Mouse (Mus musculus) limb, embryonic 14.5 days (tissue): Measurements from ENCODE around the gene Nup188. TPM values are rescaled to one million over a fixed set of nuclear protein-coding genes. Genes with fewer than 3 reads are reported as not detected.

Experiments
- ATAC-seq: fragments of 200-750 bp; cut with Nextera tagmentation; 2 replicates; pipeline ENCODE4 v1.8.0; 2017; ENCODE audit warnings: low read depth, moderate number of reproducible peaks, moderate TSS enrichment; ENCODE audit not compliant: low FRiP score
- DNase-seq: peaks from one replicate; pipeline ENCODE4 v3.0.0-alpha.2; 2015; ENCODE audit warnings: low spot score
- H3K27ac ChIP-seq: fragments of 300-500 bp; sonication (generic); replicated peaks from 2 replicates; pipeline ENCODE4 v1.5.1; 2014; ENCODE audit warnings: low read depth, mild to moderate bottlenecking, low read length, moderate library complexity, mixed read lengths
- H3K27me3 ChIP-seq: fragments of 300-500 bp; sonication (generic); 2 replicates; pipeline ENCODE4 v1.6.1; 2014; ENCODE audit warnings: low read length, mixed read lengths; ENCODE audit not compliant: control insufficient read depth, insufficient read depth
- H3K36me3 ChIP-seq: fragments of 300-500 bp; sonication (generic); 2 replicates; pipeline ENCODE4 v1.6.1; 2014; ENCODE audit warnings: mild to moderate bottlenecking, low read length, moderate library complexity, mixed read lengths; ENCODE audit not compliant: control insufficient read depth, insufficient read depth
- H3K4me1 ChIP-seq: fragments of 300-500 bp; sonication (generic); 2 replicates; pipeline ENCODE4 v1.6.1; 2014; ENCODE audit warnings: antibody characterized with exemption, low read length, mixed read lengths; ENCODE audit not compliant: control insufficient read depth, insufficient read depth
- H3K4me2 ChIP-seq: fragments of 300-500 bp; sonication (generic); replicated peaks from 2 replicates; pipeline ENCODE4 v1.6.1; 2014; ENCODE audit warnings: low read depth, mild to moderate bottlenecking, low read length, moderate library complexity; ENCODE audit not compliant: severe bottlenecking
- H3K4me3 ChIP-seq: fragments of 300-500 bp; sonication (generic); replicated peaks from 2 replicates; pipeline ENCODE4 v1.5.1; 2014; ENCODE audit warnings: low read length
- H3K9ac ChIP-seq: fragments of 300-500 bp; sonication (generic); 2 replicates; pipeline ENCODE4 v1.6.1; 2014; ENCODE audit warnings: mild to moderate bottlenecking, low read depth, low read length, moderate library complexity; ENCODE audit not compliant: severe bottlenecking
- H3K9me3 ChIP-seq: fragments of 300-500 bp; sonication (generic); 2 replicates; pipeline ENCODE4 v1.6.1; 2016; ENCODE audit warnings: low read length; ENCODE audit not compliant: control insufficient read depth
- POLR2A ChIP-seq: fragments of 200-500 bp; IDR thresholded peaks from 2 replicates; pipeline ENCODE4 v1.8.0; 2012; ENCODE audit warnings: inconsistent platforms, mild to moderate bottlenecking, moderate library complexity, borderline replicate concordance; ENCODE audit not compliant: insufficient read depth, insufficient read length; ENCODE audit errors: extremely low read depth
- WGBS: fragments of 180-500 bp; shearing (Covaris S2); extraction: QIAGEN DNeasy Blood & Tissue Kit; methylation state at CpG from one replicate; pipeline ENCODE4 v1.1.7; 2014; 5-methylcytosine and 5-hydroxymethylcytosine counted together
- polyA plus RNA-seq, 2 experiments: library from polyadenylated mRNA; depleted of rRNA in 1 of 2; stranded (reverse) in 1 of 2; unstranded in 1 of 2; fragments of >200 nt; fragmentation: Nextera tagmentation in 1 of 2; extraction: Ambion mirVana in 1 of 2; gene quantifications; 2 replicates each; pipeline versions ENCODE4 v1.2.1 to v1.2.3; 2012 to 2014

Gene Nup188
- polyA plus RNA-seq, 2 experiments, result 39.8 to 55.6 TPM

- ATAC-seq, result no peak
- 81% methylated on average over 7 of the region's 7 CpGs for WGBS
- DNase-seq, result no peak
- TF ChIP-seq POLR2A, result no peak
- H3K9me3 ChIP-seq, result no peaks in the 10 kb centered on the region
- H3K36me3 ChIP-seq, result peaks cover 80% of the 10 kb centered on the region
- no peaks in the 10 kb centered on the region for H3K27me3 ChIP-seq
- no peak overlapping the region for H3K4me3 ChIP-seq
- no peak overlapping the region for H3K27ac ChIP-seq
- peaks cover 3% of the 10 kb centered on the region; the same call in 1 of the 2 replicates for H3K4me1 ChIP-seq
- no peak overlapping the region for H3K9ac ChIP-seq
- H3K4me2 ChIP-seq, result no peak overlapping the region
These were observed 28.3 kb upstream of the Nup188 start for GRCm38 (mm10) chr2:30257699-30258460.

GRCm38 (mm10) chr2:30258600-30258999, 27.6 kb upstream of the Nup188 start:
- 88% methylated on average over 4 of the region's 4 CpGs for WGBS
- H3K27me3 ChIP-seq, result no peaks in the 10 kb centered on the region
- no peaks in the 10 kb centered on the region for H3K9me3 ChIP-seq
- no peak overlapping the region for H3K27ac ChIP-seq
- H3K4me2 ChIP-seq, result no peak overlapping the region
- DNase-seq (no peak), ATAC-seq (no peak; the same call in 1 of the 2 replicates)
- no peak overlapping the region for H3K4me3 ChIP-seq
- H3K4me1 ChIP-seq, result peaks cover 3% of the 10 kb centered on the region; the same call in 1 of the 2 replicates
- no peak for TF ChIP-seq POLR2A
- peaks cover 80% of the 10 kb centered on the region for H3K36me3 ChIP-seq
- no peak overlapping the region for H3K9ac ChIP-seq

- H3K9me3 ChIP-seq, result no peaks in the 10 kb centered on the region
- ATAC-seq (no peak), DNase-seq (no peak)
- no peak overlapping the region for H3K4me3 ChIP-seq
- H3K27me3 ChIP-seq, result no peaks in the 10 kb centered on the region
- H3K9ac ChIP-seq, result no peak overlapping the region
- no peak for TF ChIP-seq POLR2A
- H3K36me3 ChIP-seq, result peaks cover 88% of the 10 kb centered on the region
- H3K27ac ChIP-seq, result no peak overlapping the region
- WGBS, result 84% methylated on average over 15 of the region's 15 CpGs
- peaks cover 3% of the 10 kb centered on the region; the same call in 1 of the 2 replicates for H3K4me1 ChIP-seq
- H3K4me2 ChIP-seq, result no peak overlapping the region
These were observed 26.8 kb upstream of the Nup188 start for GRCm38 (mm10) chr2:30259131-30260064.

- Histone ChIP-seq H3K9me3 (no peaks in the 10 kb centered on the region), H3K9ac (no peak overlapping the region), H3K4me2 (no peak overlapping the region), H3K27me3 (no peaks in the 10 kb centered on the region), H3K4me3 (no peak overlapping the region), H3K36me3 (peaks cover 77% of the 10 kb centered on the region), H3K4me1 (peaks cover 21% of the 10 kb centered on the region), H3K27ac (no peak overlapping the region)
- 86% methylated on average over 4 of the region's 4 CpGs for WGBS
- ATAC-seq (no peak), DNase-seq (no peak)
- no peak for TF ChIP-seq POLR2A
These were observed 25.0 kb upstream of the Nup188 start for GRCm38 (mm10) chr2:30261064-30261736.
